Mouse (Mus musculus): ENCODE results near the gene Kansl1l.

DNA sequence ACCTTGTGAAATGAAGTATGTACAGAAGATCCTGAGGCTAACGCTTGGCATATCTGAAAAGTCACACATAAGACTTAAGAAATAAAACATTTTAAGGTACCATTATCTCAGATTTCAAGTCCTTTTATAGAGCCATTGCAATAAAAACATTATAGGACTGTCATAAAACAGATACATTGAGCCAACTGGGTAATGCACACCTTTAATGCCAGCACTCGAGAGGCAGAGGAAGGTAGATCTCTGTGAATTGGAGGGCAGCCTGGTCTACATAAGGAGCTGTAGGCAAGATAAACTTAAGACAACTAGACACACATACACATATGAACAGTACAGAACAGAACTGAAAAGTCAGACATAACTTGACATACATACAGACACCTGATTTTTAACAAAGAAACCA is 19.4 kb downstream of the Kansl1l start:
- TF ChIP-seq POLR2A (IDR thresholded peaks at IDR 0.05; ENCODE audit: low read depth, low read length) (no peak), CTCF (conservative IDR thresholded peaks at IDR 0.05; ENCODE audit: insufficient read depth, insufficient read length, low read depth, low read length) (no peak)

Data from kidney, adult 2 months (tissue).